Mouse (Mus musculus) layer of hippocampus, adult 8-10 months (tissue): ENCODE results near the gene Gm10491. TPM values are rescaled to one million over a fixed set of nuclear protein-coding genes. Genes with fewer than 3 reads are reported as not detected.
A peak's percentile ranks its signal among the peaks of the same experiment; 100 is the strongest.

ENCODE experiments used
- DNase-seq, 2 experiments: peaks; one replicate each; pipeline ENCODE4 v3.0.0; 2022; ENCODE audit warnings: low spot score in 2 of 2
- total RNA-seq, 4 experiments: library from RNA; stranded (reverse); gene quantifications; 2 replicates each; pipeline ENCODE4 v1.2.4; 2022

Gm10491 gene
- total RNA-seq, 4 experiments from 2014 or later, result not detected

GRCm38 (mm10) chrX:7883841-7884567 is 23.6 kb downstream of the Gm10491 start, which contains the start of gene Slc35a2:
Gene Slc35a2, plus strand, starts transcription at chrX:7884028.
- DNase-seq, result peak; percentile 72 to 87

- DNase-seq, result peak; percentile 48 to 73
These were observed 27.8 kb downstream of the Gm10491 start for GRCm38 (mm10) chrX:7879819-7880218.

- DNase-seq, result peak in 1 of 2 experiments; percentile 20
These were observed 29.1 kb downstream of the Gm10491 start for GRCm38 (mm10) chrX:7878495-7878894.

- peak; percentile 77 to 81 for DNase-seq
These were observed 29.6 kb downstream of the Gm10491 start, which contains the start of gene Pim2 for GRCm38 (mm10) chrX:7878007-7878419. Gene Pim2, plus strand, starts transcription at chrX:7878262.

- no peak for DNase-seq
These were observed 37.8 kb downstream of the Gm10491 start for GRCm38 (mm10) chrX:7869826-7870225.

- DNase-seq, result no peak
These were observed 39.1 kb downstream of the Gm10491 start for GRCm38 (mm10) chrX:7868506-7868905.

GRCm38 (mm10) chrX:7867141-7867540 is 40.5 kb downstream of the Gm10491 start:
- DNase-seq, result no peak

GRCm38 (mm10) chrX:7865786-7866185 is 41.8 kb downstream of the Gm10491 start:
- no peak for DNase-seq

GRCm38 (mm10) chrX:7865343-7865742 is 42.3 kb downstream of the Gm10491 start:
- no peak for DNase-seq

- no peak for DNase-seq
These were observed 43.1 kb downstream of the Gm10491 start for GRCm38 (mm10) chrX:7864551-7864950.

GRCm38 (mm10) chrX:7863181-7863580 is 44.5 kb downstream of the Gm10491 start:
- no peak for DNase-seq

- no peak for DNase-seq
These were observed 48.4 kb downstream of the Gm10491 start for GRCm38 (mm10) chrX:7859191-7859753.

Other genes with a start within 250 kb of the Gm10491 start
- gene Plp2, start 236.4 kb downstream of the Gm10491 start, total RNA-seq, result 1 to 10 TPM; 4.6 to 7.8 (median 6.0) TPM
- gene Magix, start 226.6 kb downstream of the Gm10491 start, total RNA-seq, result under 1 TPM; 0.23 to 0.36 (median 0.30) TPM
- 10 to 100 TPM; 33.2 to 39.4 (median 35.8) TPM for gene Gpkow, start 210.7 kb downstream of the Gm10491 start, total RNA-seq
- 10 to 100 TPM; 55.6 to 68.4 (median 62.7) TPM for gene Wdr45, start 193.5 kb downstream of the Gm10491 start, total RNA-seq
- not detected for gene Gm45208, start 185.6 kb downstream of the Gm10491 start, total RNA-seq
- gene Praf2, start 179.4 kb downstream of the Gm10491 start, total RNA-seq, result 100 to 1,000 TPM in 2 of 4 experiments, 10 to 100 TPM in 2; 90.4 to 101 (median 96.8) TPM
- 10 to 100 TPM; 12.4 to 21.4 (median 17.2) TPM for gene Ccdc120, start 156.9 kb downstream of the Gm10491 start, total RNA-seq
- 10 to 100 TPM; 31.8 to 34.9 (median 32.7) TPM for gene Tfe3, start 145.3 kb downstream of the Gm10491 start, total RNA-seq
- 100 to 1,000 TPM in 3 of 4 experiments, 10 to 100 TPM in 1; 97.8 to 120 (median 109) TPM for gene Gripap1, start 118.1 kb downstream of the Gm10491 start, total RNA-seq
- 10 to 100 TPM in 2 of 4 experiments, 1 to 10 TPM in 2; 8.8 to 11.8 (median 10.1) TPM for gene Kcnd1, start 85.5 kb downstream of the Gm10491 start, total RNA-seq
- gene Otud5, start 66.5 kb downstream of the Gm10491 start, total RNA-seq, result 10 to 100 TPM; 72.4 to 77.1 (median 75.7) TPM
- gene Pim2, start 29.6 kb downstream of the Gm10491 start, total RNA-seq, result 10 to 100 TPM; 41.3 to 61.5 (median 50.7) TPM
- gene Slc35a2, start 23.8 kb downstream of the Gm10491 start, total RNA-seq, result 10 to 100 TPM; 39.3 to 50.9 (median 41.9) TPM
- gene Pqbp1, start 8.6 kb downstream of the Gm10491 start, total RNA-seq, result 10 to 100 TPM; 65.0 to 82.0 (median 75.3) TPM
- gene Timm17b, start 8.5 kb downstream of the Gm10491 start, total RNA-seq, result 10 to 100 TPM; 19.6 to 33.3 (median 25.4) TPM
- gene Gm10490, start 1.7 kb upstream of the Gm10491 start, total RNA-seq, result not detected
- 100 to 1,000 TPM; 321 to 373 (median 344) TPM for gene Pcsk1n, start 12.0 kb upstream of the Gm10491 start, total RNA-seq
- gene Eras, start 20.8 kb upstream of the Gm10491 start, total RNA-seq, result not detected
- gene Hdac6, start 40.1 kb upstream of the Gm10491 start, total RNA-seq, result 10 to 100 TPM; 45.6 to 50.1 (median 47.6) TPM
- not detected for gene Gata1, start 70.2 kb upstream of the Gm10491 start, total RNA-seq
- not detected for gene Glod5, start 110.7 kb upstream of the Gm10491 start, total RNA-seq
- gene Suv39h1, start 166.9 kb upstream of the Gm10491 start, total RNA-seq, result 10 to 100 TPM; 18.1 to 28.6 (median 23.6) TPM
- gene Was, start 182.7 kb upstream of the Gm10491 start, total RNA-seq, result 1 to 10 TPM in 3 of 4 experiments, under 1 TPM in 1; 0.83 to 4.5 (median 2.4) TPM
- gene Wdr13, start 225.1 kb upstream of the Gm10491 start, total RNA-seq, result 100 to 1,000 TPM; 188 to 218 (median 204) TPM
- 100 to 1,000 TPM; 111 to 215 (median 130) TPM for gene Rbm3, start 238.0 kb upstream of the Gm10491 start, total RNA-seq